Mouse (Mus musculus): Measurements from ENCODE around the gene Usp47. TPM values are rescaled to one million over a fixed set of nuclear protein-coding genes. Genes with fewer than 3 reads are reported as not detected.

Usp47 gene
- polyA plus RNA-seq, 1 experiment: 28.7 TPM

GRCm38 (mm10) chr7:111985266-111985665 lies 38.0 kb upstream of the Usp47 start:
- TF ChIP-seq TCF12 (IDR thresholded peaks at IDR 0.05; ENCODE audit: insufficient read depth, poor library complexity, severe bottlenecking) (no peak), MYOD1 (IDR thresholded peaks at IDR 0.05; ENCODE audit: control insufficient read depth in 1 of 3, insufficient read length in 2 of 3, low read depth in 2 of 3) (no peak)
- Histone ChIP-seq H3K36me3 (ENCODE audit: control insufficient read depth, insufficient read depth) (no peaks in the 10 kb centered on the region), H3ac (ENCODE audit: control insufficient read depth, insufficient read length) (no peak overlapping the region), H3K27me3 (ENCODE audit: control insufficient read depth, insufficient read depth, insufficient read length) (no peaks in the 10 kb centered on the region), H3K4me3 (no peak overlapping the region), H3K4me2 (ENCODE audit: low read depth) (no peak overlapping the region), H3K79me2 (ENCODE audit: control insufficient read depth, insufficient read depth) (no peaks in the 10 kb centered on the region)

GRCm38 (mm10) chr7:111986906-111987305 lies 36.4 kb upstream of the Usp47 start:
- Histone ChIP-seq H3K4me3 (no peak overlapping the region), H3K4me2 (ENCODE audit: low read depth) (no peak overlapping the region), H3K36me3 (ENCODE audit: control insufficient read depth, insufficient read depth) (no peaks in the 10 kb centered on the region), H3K79me2 (ENCODE audit: control insufficient read depth, insufficient read depth) (no peaks in the 10 kb centered on the region), H3ac (ENCODE audit: control insufficient read depth, insufficient read length) (no peak overlapping the region), H3K27me3 (ENCODE audit: control insufficient read depth, insufficient read depth, insufficient read length) (no peaks in the 10 kb centered on the region)
- no peak for TF ChIP-seq MAX (IDR thresholded peaks at IDR 0.05; ENCODE audit: low read depth)
- TF ChIP-seq MYOG (IDR thresholded peaks at IDR 0.05; ENCODE audit: control insufficient read depth in 1 of 3, insufficient read depth in 1 of 3, insufficient read length in 2 of 3, low read depth in 2 of 3): no peak
- no peak for TF ChIP-seq TCF12 (IDR thresholded peaks at IDR 0.05; ENCODE audit: insufficient read depth, poor library complexity, severe bottlenecking)
- TF ChIP-seq USF1 (IDR thresholded peaks at IDR 0.05; ENCODE audit: low read depth): no peak
- TF ChIP-seq REST (IDR thresholded peaks at IDR 0.05; ENCODE audit: insufficient read depth, insufficient read length): no peak
- no peak for TF ChIP-seq E2F4 (IDR thresholded peaks at IDR 0.05; ENCODE audit: insufficient read depth)
- TF ChIP-seq SRF (IDR thresholded peaks at IDR 0.05; ENCODE audit: control insufficient read depth, insufficient read length, low read depth): no peak

- Histone ChIP-seq H3K36me3 (ENCODE audit: control insufficient read depth, insufficient read depth) (no peaks in the 10 kb centered on the region), H3K27me3 (ENCODE audit: control insufficient read depth, insufficient read depth, insufficient read length) (no peaks in the 10 kb centered on the region), H3K4me2 (ENCODE audit: low read depth) (no peak overlapping the region), H3ac (ENCODE audit: control insufficient read depth, insufficient read length) (no peak overlapping the region), H3K79me2 (ENCODE audit: control insufficient read depth, insufficient read depth) (no peaks in the 10 kb centered on the region), H3K4me3 (no peak overlapping the region)
- TF ChIP-seq CEBPB (IDR thresholded peaks at IDR 0.05; ENCODE audit: insufficient read depth, poor library complexity, severe bottlenecking) (no peak), REST (IDR thresholded peaks at IDR 0.05; ENCODE audit: insufficient read depth, insufficient read length) (no peak), TCF12 (IDR thresholded peaks at IDR 0.05; ENCODE audit: insufficient read depth, poor library complexity, severe bottlenecking) (no peak), MYOD1 (IDR thresholded peaks at IDR 0.05; ENCODE audit: control insufficient read depth in 1 of 3, insufficient read length in 2 of 3, low read depth in 2 of 3) (no peak)
Observed at GRCm38 (mm10) chr7:111997441-111997840, 25.9 kb upstream of the Usp47 start.

- H3ac ChIP-seq (ENCODE audit: control insufficient read depth, insufficient read length): no peak overlapping the region
- H3K4me2 ChIP-seq (ENCODE audit: low read depth): peak overlapping the region; percentile 58
- H3K4me3 ChIP-seq: no peak overlapping the region
- TF ChIP-seq MYOD1 (IDR thresholded peaks at IDR 0.05; ENCODE audit: control insufficient read depth in 1 of 3, insufficient read length in 2 of 3, low read depth in 2 of 3) (peak in 2 of 3 experiments; percentile 9 to 65), MYOG (IDR thresholded peaks at IDR 0.05; ENCODE audit: control insufficient read depth in 1 of 3, insufficient read depth in 1 of 3, insufficient read length in 2 of 3, low read depth in 2 of 3) (peak in 2 of 3 experiments; percentile 65 to 68), POLR2AphosphoS2 (IDR thresholded peaks at IDR 0.05; ENCODE audit: insufficient read length, low read depth) (no peak), E2F4 (IDR thresholded peaks at IDR 0.05; ENCODE audit: insufficient read depth) (no peak)
- no peaks in the 10 kb centered on the region for H3K27me3 ChIP-seq (ENCODE audit: control insufficient read depth, insufficient read depth, insufficient read length)
- no peaks in the 10 kb centered on the region for H3K79me2 ChIP-seq (ENCODE audit: control insufficient read depth, insufficient read depth)
- H3K36me3 ChIP-seq (ENCODE audit: control insufficient read depth, insufficient read depth): no peaks in the 10 kb centered on the region
Observed at GRCm38 (mm10) chr7:111998446-111999004, 24.8 kb upstream of the Usp47 start.

GRCm38 (mm10) chr7:111999376-111999775 lies 23.9 kb upstream of the Usp47 start:
- Histone ChIP-seq H3ac (ENCODE audit: control insufficient read depth, insufficient read length) (no peak overlapping the region), H3K4me2 (ENCODE audit: low read depth) (peak overlapping the region; percentile 58), H3K27me3 (ENCODE audit: control insufficient read depth, insufficient read depth, insufficient read length) (no peaks in the 10 kb centered on the region), H3K36me3 (ENCODE audit: control insufficient read depth, insufficient read depth) (no peaks in the 10 kb centered on the region), H3K4me3 (no peak overlapping the region), H3K79me2 (ENCODE audit: control insufficient read depth, insufficient read depth) (no peaks in the 10 kb centered on the region)
- TF ChIP-seq POLR2A (IDR thresholded peaks at IDR 0.05; ENCODE audit: insufficient read length, low read depth) (no peak), MYOG (IDR thresholded peaks at IDR 0.05; ENCODE audit: control insufficient read depth in 1 of 3, insufficient read depth in 1 of 3, insufficient read length in 2 of 3, low read depth in 2 of 3) (no peak), E2F4 (IDR thresholded peaks at IDR 0.05; ENCODE audit: insufficient read depth) (no peak), SRF (IDR thresholded peaks at IDR 0.05; ENCODE audit: control insufficient read depth, insufficient read length, low read depth) (no peak), TCF3 (IDR thresholded peaks at IDR 0.05; ENCODE audit: insufficient read length, low read depth) (no peak), MAX (IDR thresholded peaks at IDR 0.05; ENCODE audit: low read depth) (no peak), REST (IDR thresholded peaks at IDR 0.05; ENCODE audit: insufficient read depth, insufficient read length) (no peak), USF1 (IDR thresholded peaks at IDR 0.05; ENCODE audit: low read depth) (no peak)

GRCm38 (mm10) chr7:112000166-112000565 lies 23.1 kb upstream of the Usp47 start:
- H3K4me2 ChIP-seq (ENCODE audit: low read depth): peak overlapping the region; percentile 4
- H3ac ChIP-seq (ENCODE audit: control insufficient read depth, insufficient read length): no peak overlapping the region
- no peaks in the 10 kb centered on the region for H3K36me3 ChIP-seq (ENCODE audit: control insufficient read depth, insufficient read depth)
- H3K27me3 ChIP-seq (ENCODE audit: control insufficient read depth, insufficient read depth, insufficient read length): no peaks in the 10 kb centered on the region
- TF ChIP-seq MYOG (IDR thresholded peaks at IDR 0.05; ENCODE audit: control insufficient read depth in 1 of 3, insufficient read depth in 1 of 3, insufficient read length in 2 of 3, low read depth in 2 of 3) (peak in 1 of 3 experiments; percentile 52), MYOD1 (IDR thresholded peaks at IDR 0.05; ENCODE audit: control insufficient read depth in 1 of 3, insufficient read length in 2 of 3, low read depth in 2 of 3) (peak in 1 of 3 experiments; percentile 28), CEBPB (IDR thresholded peaks at IDR 0.05; ENCODE audit: insufficient read depth, poor library complexity, severe bottlenecking) (peak; percentile 46; the same call in 1 of the 2 replicates), MAX (IDR thresholded peaks at IDR 0.05; ENCODE audit: low read depth) (no peak)
- H3K4me3 ChIP-seq: no peak overlapping the region
- no peaks in the 10 kb centered on the region for H3K79me2 ChIP-seq (ENCODE audit: control insufficient read depth, insufficient read depth)
